Mouse (Mus musculus): Measurements from ENCODE around the gene Xcr1. TPM values are rescaled to one million over a fixed set of nuclear protein-coding genes. Genes with fewer than 3 reads are reported as not detected.

Gene Xcr1
- polyA plus RNA-seq, 1 experiment from 2014 or later = 0.06 TPM

DNA sequence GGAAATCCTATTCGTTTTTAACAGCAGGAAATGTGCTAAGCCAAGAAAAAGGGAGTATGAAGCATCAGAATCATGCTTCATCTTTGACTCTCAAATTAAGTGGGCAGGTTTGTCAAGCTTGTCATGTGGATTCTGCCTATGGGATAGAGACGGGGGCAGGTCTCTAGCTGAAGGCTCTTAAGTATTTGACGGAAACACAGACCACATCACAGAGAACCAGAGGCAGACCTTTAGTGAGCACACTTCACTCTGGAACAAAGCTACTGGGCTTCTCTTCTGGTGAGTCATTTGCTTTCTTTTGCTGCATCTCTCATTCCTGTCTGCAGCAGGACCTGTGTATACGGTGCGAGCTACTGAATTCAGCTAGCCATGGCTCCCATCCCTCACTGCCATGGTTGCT is 55.6 kb downstream of the Xcr1 start, which contains the start of gene Cxcr6:
Gene Cxcr6, plus strand, starts transcription at position 209 of the 400 bp plus-strand sequence.
- Histone ChIP-seq H3K4me1 (ENCODE audit: control insufficient read depth, insufficient read depth, low read length) (no peaks in the 10 kb centered on the region), H3K9me3 (ENCODE audit: control insufficient read depth, low read length) (no peaks in the 10 kb centered on the region), H3K9ac (ENCODE audit: low read depth, low read length) (no peak within 1 kb of the TSS), H3K36me3 (ENCODE audit: control insufficient read depth, insufficient read depth, low read length) (peaks cover 23% of the 10 kb centered on the region), H3K27ac (replicated peaks; ENCODE audit: low read depth, low read length) (no peak within 1 kb of the TSS), H3K4me2 (ENCODE audit: low read depth, low read length) (no peak within 1 kb of the TSS), H3K27me3 (replicated peaks; ENCODE audit: control insufficient read depth, insufficient read depth, low read length) (no peaks in the 10 kb centered on the region), H3K4me3 (ENCODE audit: low read depth, low read length) (no peak within 1 kb of the TSS)
- DNase-seq (ENCODE audit: low spot score) (no peak), ATAC-seq (ENCODE audit: low read depth) (no peak)
- 89% methylated on average over 5 of the region's 5 CpGs for WGBS

DNA sequence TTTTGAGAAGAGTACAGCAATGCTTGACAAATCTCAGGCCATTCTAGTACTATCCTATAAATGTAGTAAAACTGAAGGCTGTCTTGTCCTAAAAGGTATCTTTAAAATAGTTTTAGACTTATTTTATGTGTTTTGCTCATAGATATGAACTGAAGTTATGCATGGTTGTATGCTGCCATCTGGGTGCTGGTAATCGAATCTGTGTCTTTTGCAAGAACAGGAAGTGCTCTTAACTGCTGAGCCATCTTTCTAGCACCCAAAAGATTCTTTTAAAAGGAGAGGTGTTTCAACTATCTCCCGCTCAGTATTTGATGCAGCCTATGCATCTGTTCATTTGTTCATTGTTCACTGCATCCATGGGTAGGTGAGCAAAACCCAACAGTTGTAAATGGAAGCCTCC is 56.6 kb downstream of the Xcr1 start:
- H3K9ac ChIP-seq (ENCODE audit: low read depth, low read length) = no peak overlapping the region
- WGBS = 86% methylated on average over 2 of the region's 2 CpGs
- peaks cover 22% of the 10 kb centered on the region for H3K36me3 ChIP-seq (ENCODE audit: control insufficient read depth, insufficient read depth, low read length)
- H3K4me3 ChIP-seq (ENCODE audit: low read depth, low read length) = no peak overlapping the region
- no peaks in the 10 kb centered on the region for H3K4me1 ChIP-seq (ENCODE audit: control insufficient read depth, insufficient read depth, low read length)
- ATAC-seq (ENCODE audit: low read depth) (no peak), DNase-seq (ENCODE audit: low spot score) (no peak)
- H3K27ac ChIP-seq (replicated peaks; ENCODE audit: low read depth, low read length) = no peak overlapping the region
- no peak overlapping the region for H3K4me2 ChIP-seq (ENCODE audit: low read depth, low read length)
- H3K27me3 ChIP-seq (replicated peaks; ENCODE audit: control insufficient read depth, insufficient read depth, low read length) = no peaks in the 10 kb centered on the region
- H3K9me3 ChIP-seq (ENCODE audit: control insufficient read depth, low read length) = no peaks in the 10 kb centered on the region

DNA sequence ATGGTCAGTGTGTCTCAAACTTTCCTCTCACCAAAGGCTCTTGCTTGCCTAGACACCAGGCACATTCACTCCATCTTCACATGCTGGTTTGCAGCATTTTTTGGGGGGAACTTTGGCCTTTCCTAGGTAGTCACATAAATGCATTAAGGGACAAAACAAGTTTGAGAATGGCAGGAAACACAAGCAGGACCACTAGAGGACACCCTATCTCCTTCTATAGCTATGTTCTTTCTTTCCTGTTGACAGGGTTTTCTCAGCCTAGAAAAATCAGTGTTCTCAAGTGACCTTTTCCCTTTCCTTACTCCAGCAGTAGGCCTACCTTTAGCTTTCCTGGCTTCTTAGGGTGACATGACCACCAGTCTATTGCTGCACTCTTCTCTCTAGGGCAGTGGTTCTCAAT is 58.9 kb downstream of the Xcr1 start:
- no peak overlapping the region for H3K4me3 ChIP-seq (ENCODE audit: low read depth, low read length)
- ATAC-seq (ENCODE audit: low read depth) (no peak), DNase-seq (ENCODE audit: low spot score) (no peak)
- H3K4me1 ChIP-seq (ENCODE audit: control insufficient read depth, insufficient read depth, low read length) = no peaks in the 10 kb centered on the region
- no peaks in the 10 kb centered on the region for H3K27me3 ChIP-seq (replicated peaks; ENCODE audit: control insufficient read depth, insufficient read depth, low read length)
- no peak overlapping the region for H3K27ac ChIP-seq (replicated peaks; ENCODE audit: low read depth, low read length)
- H3K9ac ChIP-seq (ENCODE audit: low read depth, low read length) = no peak overlapping the region
- peaks cover 14% of the 10 kb centered on the region for H3K36me3 ChIP-seq (ENCODE audit: control insufficient read depth, insufficient read depth, low read length)
- H3K9me3 ChIP-seq (ENCODE audit: control insufficient read depth, low read length) = no peaks in the 10 kb centered on the region
- no peak overlapping the region for H3K4me2 ChIP-seq (ENCODE audit: low read depth, low read length)

DNA sequence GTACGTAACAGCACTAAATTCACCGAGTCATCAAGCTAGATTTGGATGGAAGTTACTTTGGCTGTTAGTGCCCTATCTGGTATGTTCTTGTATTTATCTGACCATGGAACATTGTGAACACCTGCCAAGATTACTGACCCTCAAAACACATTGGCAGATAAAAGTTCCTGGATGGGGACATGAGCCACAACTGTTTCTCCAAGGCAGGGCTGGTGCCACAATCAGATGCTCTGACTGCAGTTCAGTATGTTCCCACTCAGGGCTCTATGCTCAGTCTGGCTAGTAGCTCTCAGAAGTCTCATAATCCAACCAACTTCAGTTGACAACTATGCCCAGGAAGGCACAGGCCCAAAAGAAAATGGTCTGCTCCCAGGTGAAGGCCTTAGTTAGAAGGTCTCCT is 59.4 kb downstream of the Xcr1 start:
- no peak overlapping the region for H3K4me2 ChIP-seq (ENCODE audit: low read depth, low read length)
- 95% methylated on average over 2 of the region's 2 CpGs for WGBS
- H3K36me3 ChIP-seq (ENCODE audit: control insufficient read depth, insufficient read depth, low read length) = peaks cover 19% of the 10 kb centered on the region
- ATAC-seq (ENCODE audit: low read depth) (no peak), DNase-seq (ENCODE audit: low spot score) (no peak)
- no peaks in the 10 kb centered on the region for H3K27me3 ChIP-seq (replicated peaks; ENCODE audit: control insufficient read depth, insufficient read depth, low read length)
- H3K4me3 ChIP-seq (ENCODE audit: low read depth, low read length) = no peak overlapping the region
- no peak overlapping the region for H3K27ac ChIP-seq (replicated peaks; ENCODE audit: low read depth, low read length)
- no peak overlapping the region for H3K9ac ChIP-seq (ENCODE audit: low read depth, low read length)
- no peaks in the 10 kb centered on the region for H3K9me3 ChIP-seq (ENCODE audit: control insufficient read depth, low read length)
- no peaks in the 10 kb centered on the region for H3K4me1 ChIP-seq (ENCODE audit: control insufficient read depth, insufficient read depth, low read length)

Other genes starting within 250 kb of the Xcr1 start
- 0.10 and 0.17 TPM in 2 replicates for gene Slc6a20b, start 229.5 kb downstream of the Xcr1 start, polyA plus RNA-seq (2014; fragmentation: Nextera tagmentation; extraction: Ambion mirVana)
- gene Ccr9, start 183.6 kb downstream of the Xcr1 start, polyA plus RNA-seq (2014; fragmentation: Nextera tagmentation; extraction: Ambion mirVana) = 0.12 and 0.24 TPM in 2 replicates
- 0.99 and 1.5 TPM in 2 replicates for gene Slc6a20a, start 183.1 kb downstream of the Xcr1 start, polyA plus RNA-seq (2014; fragmentation: Nextera tagmentation; extraction: Ambion mirVana)
- gene Lztfl1, start 144.3 kb downstream of the Xcr1 start, polyA plus RNA-seq (2014; fragmentation: Nextera tagmentation; extraction: Ambion mirVana) = 68.4 and 72.1 TPM in 2 replicates
- 0.11 and 0.67 TPM in 2 replicates for gene Cxcr6, start 55.6 kb downstream of the Xcr1 start, polyA plus RNA-seq (2014; fragmentation: Nextera tagmentation; extraction: Ambion mirVana)
- 12.1 and 15.1 TPM in 2 replicates for gene Fyco1, start 10.1 kb downstream of the Xcr1 start, polyA plus RNA-seq (2014; fragmentation: Nextera tagmentation; extraction: Ambion mirVana)
- 4.7 and 5.0 TPM in 2 replicates for gene Ccr1, start 106.7 kb upstream of the Xcr1 start, polyA plus RNA-seq (2014; fragmentation: Nextera tagmentation; extraction: Ambion mirVana)
- not detected in 2 replicates for gene Ccr1l1, start 116.4 kb upstream of the Xcr1 start, polyA plus RNA-seq (2014; fragmentation: Nextera tagmentation; extraction: Ambion mirVana)
- 0.20 and 0.28 TPM in 2 replicates for gene Ccr3, start 159.9 kb upstream of the Xcr1 start, polyA plus RNA-seq (2014; fragmentation: Nextera tagmentation; extraction: Ambion mirVana)
- gene Ccr2, start 239.9 kb upstream of the Xcr1 start, polyA plus RNA-seq (2014; fragmentation: Nextera tagmentation; extraction: Ambion mirVana) = 3.8 and 4.7 TPM in 2 replicates